Mouse (Mus musculus) stomach, adult 2 months (tissue): ENCODE measurements around the gene Clec2h. TPM values are rescaled to one million over a fixed set of nuclear protein-coding genes. Genes with fewer than 3 reads are reported as not detected.

Source experiments
- polyA plus RNA-seq: library from polyadenylated mRNA; depleted of rRNA; stranded (reverse); fragments of >200 nt; gene quantifications from 2 replicates; pipeline ENCODE4 v1.2.3, GENCODE M21; 2012; rRNA removed

Gene Clec2h
- 0.04 TPM in 1 of 2 replicates, not detected in the other for polyA plus RNA-seq

GRCm38 (mm10) chr6:128662206-128662605 lies at the start of gene Clec2h:
Clec2h (plus strand) TSS chr6:128662385.

GRCm38 (mm10) chr6:128623433-128623832 lies 38.8 kb upstream of the Clec2h start, which contains the start of gene Klrb1a:
Klrb1a (minus strand) TSS chr6:128623533.

GRCm38 (mm10) chr6:128722959-128723358 lies 60.8 kb downstream of the Clec2h start, which contains the start of gene Klrb1:
Klrb1 (minus strand) TSS chr6:128723059.

Other genes with a start within 250 kb of the Clec2h start
- gene Itfg2, start 237.5 kb upstream of the Clec2h start, polyA plus RNA-seq: 15.3 and 18.5 TPM in 2 replicates
- 59.7 and 151 TPM in 2 replicates for gene Fkbp4, start 223.7 kb upstream of the Clec2h start, polyA plus RNA-seq
- 0.10 TPM in 1 of 2 replicates, not detected in the other for gene Pzp, start 135.7 kb upstream of the Clec2h start, polyA plus RNA-seq
- not detected in 2 replicates for gene A2ml1, start 80.8 kb upstream of the Clec2h start, polyA plus RNA-seq
- gene Klrb1a, start 38.9 kb upstream of the Clec2h start, polyA plus RNA-seq: 0.10 TPM in 1 of 2 replicates, not detected in the other
- gene Klrb1, start 60.7 kb downstream of the Clec2h start, polyA plus RNA-seq: not detected in 2 replicates
- gene Klrb1c, start 126.8 kb downstream of the Clec2h start, polyA plus RNA-seq: 0.05 and 0.15 TPM in 2 replicates
- not detected in 2 replicates for gene Gm44511, start 163.9 kb downstream of the Clec2h start, polyA plus RNA-seq
- 0.05 TPM in 1 of 2 replicates, not detected in the other for gene Klrb1b, start 163.9 kb downstream of the Clec2h start, polyA plus RNA-seq
- not detected in 2 replicates for gene Clec2i, start 225.2 kb downstream of the Clec2h start, polyA plus RNA-seq
- 0.03 and 0.09 TPM in 2 replicates for gene BC035044, start 228.7 kb downstream of the Clec2h start, polyA plus RNA-seq